Mouse (Mus musculus) adrenal gland, postnatal 25 days (tissue): Measurements from ENCODE around the gene Sept9. TPM values are rescaled to one million over a fixed set of nuclear protein-coding genes. Genes with fewer than 3 reads are reported as not detected.
A peak's percentile ranks its signal among the peaks of the same experiment; 100 is the strongest.

Source experiments
- DNase-seq: peaks from one replicate; pipeline ENCODE4 v3.0.0; 2021; ENCODE audit warnings: mixed read lengths
- total RNA-seq: library from RNA; stranded (reverse); gene quantifications from 2 replicates; pipeline ENCODE4 v1.2.3, GENCODE M21; 2021

Sept9 gene
- total RNA-seq, 1 experiment from 2014 or later: 148 TPM

DNA sequence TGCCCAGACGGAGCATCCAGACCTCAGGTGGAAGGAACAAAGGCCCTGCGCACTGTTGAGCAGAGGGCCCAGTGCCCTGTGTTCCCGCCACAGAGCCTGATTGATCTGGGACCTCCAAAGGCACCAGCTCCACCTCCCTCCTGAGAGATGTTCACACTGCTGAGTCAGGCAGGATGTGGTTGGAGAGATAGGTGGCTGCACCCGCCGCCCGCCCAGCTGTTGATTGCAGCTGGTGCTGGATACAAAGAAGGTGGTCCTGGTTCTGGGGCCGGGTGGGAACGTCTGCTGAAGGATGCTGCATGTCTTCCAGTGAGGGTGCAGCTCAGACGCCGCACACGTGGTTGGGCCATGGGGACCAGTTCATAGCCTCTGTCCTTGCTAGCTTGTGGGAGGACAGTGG lies 93.0 kb downstream of the Sept9 start:
- no peak for DNase-seq

DNA sequence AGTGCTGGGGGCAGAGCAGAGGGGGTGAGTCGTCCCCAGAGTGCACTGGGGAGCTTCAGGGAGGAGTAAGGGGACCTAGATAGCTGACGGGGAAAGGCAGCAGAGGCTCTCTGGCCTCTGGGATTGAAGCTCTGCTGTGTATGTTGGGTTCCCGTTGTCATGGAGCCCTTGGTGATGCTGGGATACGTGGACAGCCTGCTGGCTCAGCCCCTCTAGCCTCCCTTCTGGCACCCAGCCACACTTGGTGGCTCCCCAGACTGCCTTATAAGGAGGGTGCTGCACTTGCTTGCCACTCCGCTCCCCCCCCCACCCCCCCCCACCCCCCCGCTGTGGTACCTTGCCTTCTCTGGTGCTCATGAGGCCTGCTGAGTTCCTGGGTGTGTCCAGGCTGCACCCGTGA lies 95.8 kb downstream of the Sept9 start:
- DNase-seq: no peak

DNA sequence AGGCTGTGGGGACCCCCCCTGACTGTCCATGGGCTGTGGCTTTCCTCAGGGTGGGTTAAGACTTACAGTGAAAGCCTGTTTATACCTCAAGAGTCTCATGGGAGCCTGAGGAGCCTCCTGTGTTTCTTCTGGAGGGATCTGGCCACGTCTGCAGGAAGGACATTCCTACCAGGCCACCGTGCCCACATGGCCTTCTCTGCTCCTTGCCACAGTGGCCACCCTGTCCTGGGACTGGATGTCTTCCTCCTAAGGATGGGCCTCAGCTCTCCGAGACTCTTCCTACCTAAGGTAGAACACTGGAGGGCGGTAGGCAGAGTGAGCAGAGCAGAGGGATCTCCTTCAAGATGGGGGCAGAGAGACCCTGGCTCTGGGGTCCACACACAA lies 96.6 kb downstream of the Sept9 start:
- DNase-seq: no peak

- no peak for DNase-seq
Observed at GRCm38 (mm10) chr11:117296500-117297189, 97.2 kb downstream of the Sept9 start.

GRCm38 (mm10) chr11:117297190-117297829 lies 97.8 kb downstream of the Sept9 start:
- DNase-seq: no peak

DNA sequence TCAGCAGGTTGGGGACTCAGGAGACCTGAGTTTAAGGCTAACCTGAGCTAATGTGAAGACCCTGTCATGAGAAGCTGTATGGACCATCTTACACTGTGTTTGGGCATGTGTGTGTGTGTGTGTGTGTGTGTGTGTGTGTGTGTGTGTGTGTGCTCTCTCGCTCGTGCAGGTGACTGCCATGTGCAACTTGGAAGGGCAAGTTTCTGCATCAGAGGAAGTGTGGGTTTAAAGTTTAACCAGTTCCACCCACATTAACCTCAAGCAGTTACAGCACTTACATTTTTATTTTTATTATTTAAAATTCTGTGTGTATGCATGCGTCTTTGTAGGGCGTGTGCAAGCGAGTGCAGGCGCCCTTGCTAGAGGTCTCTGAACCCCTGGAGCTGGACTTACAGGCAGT lies 100.3 kb downstream of the Sept9 start:
- DNase-seq: no peak

DNA sequence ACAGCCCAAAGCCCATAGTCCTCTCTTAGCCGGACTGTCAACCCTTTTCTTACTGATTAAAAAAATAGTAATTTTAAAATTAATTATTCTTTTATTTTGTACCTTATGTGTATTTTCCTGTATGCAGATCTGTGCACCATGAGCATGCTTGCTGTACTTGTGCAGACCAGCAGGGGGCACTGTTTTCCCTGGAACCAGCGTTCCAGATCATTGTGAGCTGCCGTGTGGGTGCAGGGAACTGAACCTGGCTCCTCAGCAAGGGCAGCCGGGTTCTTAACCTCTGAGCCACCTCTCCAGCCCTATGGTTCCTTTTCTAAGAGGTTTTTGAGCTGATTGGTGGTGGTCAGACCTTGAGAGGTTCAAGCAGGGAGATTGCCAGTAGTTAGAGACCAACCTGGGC lies 101.3 kb downstream of the Sept9 start:
- DNase-seq: no peak

GRCm38 (mm10) chr11:117301716-117302115 lies 102.3 kb downstream of the Sept9 start:
- no peak for DNase-seq

DNA sequence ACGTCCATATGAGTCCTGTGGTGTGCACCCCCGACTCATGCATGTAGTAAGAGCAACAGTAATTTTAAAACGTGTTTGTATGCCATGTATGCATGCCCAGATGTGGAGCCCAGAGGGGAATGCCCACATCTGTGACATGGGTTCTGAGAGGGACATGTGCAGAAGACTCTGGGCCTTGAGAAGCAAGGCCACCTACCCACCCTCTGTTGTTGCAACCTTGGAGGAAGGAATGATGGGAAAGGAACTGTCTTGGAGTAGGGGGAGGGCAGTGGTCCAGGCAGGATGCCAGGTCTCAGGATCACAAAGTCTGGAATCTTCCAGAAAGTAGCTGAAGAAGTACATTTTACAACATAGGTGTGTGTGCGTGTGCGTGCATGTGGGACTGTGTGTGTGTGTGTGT lies 102.9 kb downstream of the Sept9 start:
- DNase-seq: no peak

GRCm38 (mm10) chr11:117305509-117306188 lies 106.2 kb downstream of the Sept9 start:
- no peak for DNase-seq

GRCm38 (mm10) chr11:117306311-117307088 lies 107.0 kb downstream of the Sept9 start:
- DNase-seq: no peak

- DNase-seq: peak; percentile 69
Observed at GRCm38 (mm10) chr11:117307895-117308786, 108.7 kb downstream of the Sept9 start.

GRCm38 (mm10) chr11:117309108-117309917 lies 109.9 kb downstream of the Sept9 start:
- no peak for DNase-seq

GRCm38 (mm10) chr11:117309918-117310287 lies 110.4 kb downstream of the Sept9 start:
- DNase-seq: no peak

DNA sequence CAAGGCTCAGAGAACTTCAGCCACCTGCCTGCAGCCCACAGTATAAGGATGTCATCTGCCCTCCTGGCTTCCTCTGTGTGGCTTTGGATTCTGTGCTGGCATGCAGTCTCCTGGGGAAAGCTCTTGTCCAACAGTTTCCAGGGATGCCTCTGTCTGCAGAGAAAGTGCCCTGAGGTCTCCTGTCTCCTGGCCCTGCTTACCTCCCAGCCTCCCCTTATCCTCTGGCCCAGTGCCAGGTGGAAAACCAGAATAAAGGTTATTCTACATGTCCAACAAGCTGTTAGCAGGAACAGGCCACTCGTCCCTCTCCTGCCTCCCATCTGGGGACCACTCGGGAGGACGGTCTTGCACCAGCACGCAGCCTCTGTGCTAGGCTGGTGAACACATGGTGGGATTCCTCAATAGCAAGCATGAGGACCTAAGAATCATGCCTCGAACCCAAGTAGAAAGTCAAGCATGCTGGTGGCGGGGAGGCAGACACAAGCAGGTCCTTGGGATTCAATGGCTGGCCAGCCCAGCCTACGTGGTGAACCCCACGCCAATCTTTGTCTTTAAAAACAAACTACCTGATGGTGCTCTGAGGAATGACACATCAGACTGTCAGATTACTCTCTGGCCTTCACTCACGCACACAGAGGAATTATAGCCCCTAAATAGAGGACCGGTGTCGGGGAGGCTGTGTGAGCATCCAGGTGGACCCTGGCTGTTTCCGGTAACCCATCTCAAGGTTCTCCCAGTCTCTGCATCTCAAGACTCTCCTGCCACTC lies 111.1 kb downstream of the Sept9 start:
- no peak for DNase-seq

GRCm38 (mm10) chr11:117311127-117311800 lies 111.8 kb downstream of the Sept9 start:
- peak; percentile 76 for DNase-seq

DNA sequence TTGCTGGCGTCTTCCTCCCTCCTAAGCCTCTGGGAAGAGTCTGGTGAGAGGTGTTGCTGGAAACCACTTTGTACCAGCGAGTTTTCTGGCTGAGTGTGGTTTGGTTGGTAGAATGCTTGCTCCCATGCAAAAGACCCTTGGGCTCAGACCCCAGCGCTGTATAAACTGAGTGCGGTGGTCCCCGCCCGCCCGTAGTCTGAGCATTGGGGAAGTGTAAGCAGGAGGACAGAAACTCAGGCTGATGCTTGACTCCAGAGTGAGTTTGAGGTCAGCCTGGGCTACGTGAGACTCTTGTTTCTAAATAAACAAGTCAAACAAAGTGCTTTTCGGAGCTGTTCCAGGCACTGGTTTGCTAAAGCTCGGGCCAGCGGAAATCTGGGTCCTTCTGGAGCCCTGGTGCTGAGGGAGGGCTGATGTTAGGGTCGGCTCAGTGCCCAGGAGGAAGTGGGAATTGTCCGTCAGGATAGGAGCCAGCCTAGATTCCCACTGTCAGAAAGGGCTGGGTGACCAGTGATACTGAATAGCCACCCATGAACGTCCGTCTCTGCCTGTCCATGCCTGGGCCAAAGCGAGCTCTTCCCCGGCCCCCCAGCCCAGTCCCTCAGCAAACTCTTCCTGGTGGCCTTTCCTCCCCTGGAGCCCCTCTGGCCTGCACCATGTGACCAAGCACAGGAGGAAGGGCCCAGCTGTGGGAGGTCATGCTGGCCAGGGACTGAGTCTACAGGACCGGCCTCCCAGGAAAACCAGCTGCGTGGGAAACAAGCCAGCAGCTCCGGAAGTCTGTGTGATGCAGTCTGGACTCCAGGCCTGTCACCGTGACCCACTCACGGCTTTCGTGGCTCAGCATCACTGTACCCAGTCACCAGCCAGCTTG lies 112.8 kb downstream of the Sept9 start:
- DNase-seq: peak; percentile 61

DNA sequence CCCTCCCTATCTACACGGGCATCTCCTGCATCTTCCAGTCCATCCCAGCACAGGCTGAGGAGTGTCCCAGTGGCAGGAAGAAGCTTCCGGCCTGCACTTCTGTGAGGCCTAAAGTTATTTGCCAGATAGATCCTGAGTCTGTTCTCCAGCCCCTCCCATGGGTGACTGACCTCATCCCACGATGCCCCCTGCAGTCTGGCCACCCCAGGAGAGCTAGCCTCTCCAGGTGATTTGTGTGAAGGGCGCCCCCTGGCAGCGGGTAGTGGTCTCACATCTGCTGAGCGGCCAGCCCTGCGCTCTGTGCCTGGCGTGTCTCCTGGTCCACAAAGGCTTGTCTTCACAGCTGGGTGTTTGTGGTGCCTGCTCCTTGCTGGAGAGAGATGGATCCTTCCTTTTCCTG lies 113.5 kb downstream of the Sept9 start:
- DNase-seq: peak; percentile 61
